Comparison of ENCODE assay signal across 15 mouse cellular contexts in genomic region chr2:141056685-141057454, GRCm38 (mm10).
DNase-seq lines count a peak whose midpoint lies in the region; ATAC-seq lines count a peak whose summit lies in the region.
"Had no signal": no experiment of that assay in that cellular context is flagged by ENCODE, and none has a peak within 500 bp of the region (broad histone marks: within the 10 kb centered on the region; RNA-seq: fewer than 3 reads in every experiment).

No protein-coding gene starts in this region.

- DNase-seq in cerebellum, postnatal 10 days = peak; percentile 11 to 12
- no peak for DNase-seq in cerebellum, postnatal 4 days (ENCODE audit: low spot score in 2 of 2)
- DNase-seq in hindbrain, embryonic 14.5 days (ENCODE audit: low spot score) = no peak
- no peak for DNase-seq in left cerebral cortex, adult 9 months (ENCODE audit: low spot score in 2 of 2)
- DNase-seq in ovary, postnatal 10 days (ENCODE audit: low spot score) = no peak
- DNase-seq in adrenal gland, adult 18-20 months (ENCODE audit: low spot score in 2 of 2) = no peak
- DNase-seq: cerebellum, adult 8-10 months; gastrocnemius, postnatal 36 days; kidney, postnatal 25 days; lung, postnatal 4 days had no signal

- no peaks in the 10 kb centered on the region for H3K9me3 ChIP-seq in forebrain, embryonic 12.5 days
- H3K9me3 ChIP-seq in hindbrain, embryonic 14.5 days (ENCODE audit: control insufficient read depth, low read length) = no peaks in the 10 kb centered on the region
- H3K9me3 ChIP-seq in neural tube, embryonic 12.5 days = no peaks in the 10 kb centered on the region
- H3K9me3 ChIP-seq: heart, embryonic 15.5 days; limb, embryonic 13.5 days had no signal

- peak; percentile 83 for ATAC-seq in forebrain, embryonic 12.5 days (ENCODE audit: low FRiP score)
- peak; percentile 77 for ATAC-seq in hindbrain, embryonic 14.5 days (ENCODE audit: low FRiP score)
- ATAC-seq in neural tube, embryonic 12.5 days (ENCODE audit: low FRiP score, low read depth) = peak; percentile 84; the same call in 1 of the 2 replicates
- ATAC-seq: Patski had no signal

- H3K4me2 ChIP-seq in forebrain, embryonic 12.5 days = peak overlapping the region; percentile 30
- H3K4me2 ChIP-seq in hindbrain, embryonic 14.5 days (replicated peaks) = peak overlapping the region; percentile 17; the same call in 1 of the 2 replicates
- H3K4me2 ChIP-seq in neural tube, embryonic 12.5 days (replicated peaks) = no peak overlapping the region
- H3K4me2 ChIP-seq: heart, embryonic 15.5 days; limb, embryonic 13.5 days had no signal

- H3K27me3 ChIP-seq in forebrain, embryonic 12.5 days = no peaks in the 10 kb centered on the region
- H3K27me3 ChIP-seq in hindbrain, embryonic 14.5 days (ENCODE audit: control insufficient read depth, insufficient read depth, low read length) = no peaks in the 10 kb centered on the region
- H3K27me3 ChIP-seq in neural tube, embryonic 12.5 days (replicated peaks) = no peaks in the 10 kb centered on the region
- H3K27me3 ChIP-seq: heart, embryonic 15.5 days; limb, embryonic 13.5 days; Patski had no signal

- no peak overlapping the region for H3K9ac ChIP-seq in forebrain, embryonic 12.5 days
- peak overlapping the region; percentile 40; the same call in 1 of the 2 replicates for H3K9ac ChIP-seq in hindbrain, embryonic 14.5 days
- no peak overlapping the region for H3K9ac ChIP-seq in neural tube, embryonic 12.5 days
- H3K9ac ChIP-seq: heart, embryonic 15.5 days; limb, embryonic 13.5 days had no signal

- 8% methylated on average over 4 of the region's 4 CpGs for WGBS in forebrain, embryonic 12.5 days
- 7% methylated on average over 4 of the region's 4 CpGs for WGBS in hindbrain, embryonic 14.5 days
- 18% methylated on average over 4 of the region's 4 CpGs for WGBS in neural tube, embryonic 12.5 days

- peak overlapping the region; percentile 5 for H3K27ac ChIP-seq in forebrain, embryonic 12.5 days
- peak overlapping the region; percentile 57 for H3K27ac ChIP-seq in hindbrain, embryonic 14.5 days
- no peak overlapping the region for H3K27ac ChIP-seq in neural tube, embryonic 12.5 days
- H3K27ac ChIP-seq: heart, embryonic 15.5 days; limb, embryonic 13.5 days had no signal

- H3K36me3 ChIP-seq in forebrain, embryonic 12.5 days (replicated peaks) = no peaks in the 10 kb centered on the region
- no peaks in the 10 kb centered on the region for H3K36me3 ChIP-seq in hindbrain, embryonic 14.5 days (replicated peaks; ENCODE audit: control insufficient read depth, insufficient read depth)
- H3K36me3 ChIP-seq in neural tube, embryonic 12.5 days = no peaks in the 10 kb centered on the region
- H3K36me3 ChIP-seq: heart, embryonic 15.5 days; limb, embryonic 13.5 days had no signal

- peaks cover 26% of the 10 kb centered on the region for H3K4me1 ChIP-seq in forebrain, embryonic 12.5 days
- peaks cover 11% of the 10 kb centered on the region; the same call in 1 of the 2 replicates for H3K4me1 ChIP-seq in hindbrain, embryonic 14.5 days (replicated peaks; ENCODE audit: control insufficient read depth, insufficient read depth, low read length)
- 0 out of 2 replicates have a peak, but pooled peaks cover 5% of the 10 kb centered on the region for H3K4me1 ChIP-seq in neural tube, embryonic 12.5 days
- H3K4me1 ChIP-seq: heart, embryonic 15.5 days; limb, embryonic 13.5 days had no signal

- no peak overlapping the region for H3K4me3 ChIP-seq in forebrain, embryonic 12.5 days (replicated peaks)
- no peak overlapping the region for H3K4me3 ChIP-seq in hindbrain, embryonic 14.5 days (replicated peaks; ENCODE audit: low read length)
- no peak overlapping the region for H3K4me3 ChIP-seq in neural tube, embryonic 12.5 days
- H3K4me3 ChIP-seq: heart, embryonic 15.5 days; limb, embryonic 13.5 days had no signal

Comparison
In these comparisons a context has a peak if more than half of its experiments do, and no peak if none do; other contexts are left out.
1. DNase-seq: peak in cerebellum, postnatal 10 days (2 of 2); none in cerebellum, postnatal 4 days (0 of 2), hindbrain, embryonic 14.5 days (single experiment), left cerebral cortex, adult 9 months (0 of 2), ovary, postnatal 10 days (single experiment) and adrenal gland, adult 18-20 months (0 of 2).
2. Peak in every context shown above with its lines, with median percentiles within 50 percentile points of each other: ATAC-seq.